Mouse (Mus musculus): ENCODE measurements around the gene Tln2. TPM values are rescaled to one million over a fixed set of nuclear protein-coding genes. Genes with fewer than 3 reads are reported as not detected.
A peak's percentile ranks its signal among the peaks of the same experiment; 100 is the strongest.

Tln2 gene
- total RNA-seq, 1 experiment = 20.2 TPM

DNA sequence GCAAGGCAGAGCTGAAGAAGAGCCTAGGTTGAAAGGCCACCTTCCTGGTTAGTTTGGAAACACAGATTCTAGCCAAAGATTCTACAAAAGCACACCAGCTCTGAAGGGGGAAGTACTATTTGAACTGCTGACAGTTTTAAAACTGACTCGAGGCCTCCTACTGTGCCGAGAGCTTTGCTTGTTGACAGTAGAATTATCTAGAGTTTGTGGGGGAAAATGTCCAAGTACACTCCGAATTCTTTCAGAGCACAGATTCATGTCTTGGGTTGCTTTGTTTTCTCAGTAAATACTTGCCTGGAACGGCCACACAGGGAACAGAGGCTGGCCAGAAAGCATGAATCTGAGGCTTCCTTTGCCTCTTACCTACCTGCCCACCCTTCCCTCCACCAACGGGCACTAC, 179.4 kb downstream of the Tln2 start:
- in situ Hi-C loops (cut with MboI; ENCODE audit: low sequenced_read_pairs in 2 of 2, unreplicated experiment in 2 of 2) = no loop called here
- TF ChIP-seq ZNF384 (IDR thresholded peaks at IDR 0.05; ENCODE audit: low read depth, low read length) (no peak), ZC3H11A (IDR thresholded peaks at IDR 0.05; ENCODE audit: borderline replicate concordance, low read depth, low read length) (no peak), CHD2 (IDR thresholded peaks at IDR 0.05; ENCODE audit: low read depth, low read length) (no peak), MAFK (IDR thresholded peaks at IDR 0.05; ENCODE audit: insufficient read depth, low read depth, low read length) (no peak), HCFC1 (IDR thresholded peaks at IDR 0.05; ENCODE audit: borderline replicate concordance, insufficient read depth, low read length) (no peak)
- no peak for DNase-seq (ENCODE audit: low read depth, low spot score)
- Histone ChIP-seq H3K9ac (ENCODE audit: insufficient read depth, low read depth, low read length, poor library complexity, severe bottlenecking) (no peak overlapping the region), H3K9me3 (ENCODE audit: control insufficient read depth, insufficient read depth, low read depth, low read length) (no peaks in the 10 kb centered on the region), H3K27ac (ENCODE audit: insufficient read depth, low read depth, low read length, poor library complexity, severe bottlenecking) (no peak overlapping the region), H3K4me1 (ENCODE audit: control insufficient read depth in 2 of 2, insufficient read depth in 2 of 2, low read length in 2 of 2, poor library complexity in 1 of 2) (no peaks in the 10 kb centered on the region), H3K36me3 (ENCODE audit: control insufficient read depth, insufficient read depth, low read length, poor library complexity, severe bottlenecking) (no peaks in the 10 kb centered on the region; the same call in 1 of the 2 replicates), H3K4me3 (ENCODE audit: insufficient read depth in 1 of 2, low read depth in 1 of 2, low read length in 2 of 2, poor library complexity in 1 of 2, severe bottlenecking in 1 of 2) (no peak overlapping the region)

DNA sequence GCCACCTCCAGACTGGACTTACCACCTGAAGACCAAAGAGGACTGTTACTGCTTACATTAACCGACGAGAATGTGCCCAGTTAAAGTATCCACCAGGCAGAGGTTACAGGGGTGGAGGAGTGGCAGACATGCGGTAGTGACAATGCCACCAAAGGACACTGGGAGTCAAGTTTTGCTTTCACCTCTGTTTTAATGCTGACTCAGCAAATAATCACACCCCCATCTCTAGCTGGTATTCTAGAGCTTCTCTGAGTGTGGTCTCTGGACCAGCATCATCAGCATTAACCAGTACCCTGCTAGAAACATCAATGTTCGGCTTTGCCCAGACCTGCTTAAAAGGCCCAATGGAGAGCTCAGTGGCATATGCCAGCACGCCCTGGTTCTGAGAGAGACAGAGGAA, 180.7 kb downstream of the Tln2 start:
- peak; percentile 99 for TF ChIP-seq MAFK (IDR thresholded peaks at IDR 0.05; ENCODE audit: insufficient read depth, low read depth, low read length)
- TF ChIP-seq CHD2 (IDR thresholded peaks at IDR 0.05; ENCODE audit: low read depth, low read length) = no peak
- TF ChIP-seq HCFC1 (IDR thresholded peaks at IDR 0.05; ENCODE audit: borderline replicate concordance, insufficient read depth, low read length) = no peak
- TF ChIP-seq ZC3H11A (IDR thresholded peaks at IDR 0.05; ENCODE audit: borderline replicate concordance, low read depth, low read length) = no peak
- TF ChIP-seq ZNF384 (IDR thresholded peaks at IDR 0.05; ENCODE audit: low read depth, low read length) = no peak
- Histone ChIP-seq H3K27ac (ENCODE audit: insufficient read depth, low read depth, low read length, poor library complexity, severe bottlenecking) (no peak overlapping the region), H3K9ac (ENCODE audit: insufficient read depth, low read depth, low read length, poor library complexity, severe bottlenecking) (no peak overlapping the region), H3K9me3 (ENCODE audit: control insufficient read depth, insufficient read depth, low read depth, low read length) (no peaks in the 10 kb centered on the region), H3K4me3 (ENCODE audit: insufficient read depth in 1 of 2, low read depth in 1 of 2, low read length in 2 of 2, poor library complexity in 1 of 2, severe bottlenecking in 1 of 2) (no peak overlapping the region), H3K4me1 (ENCODE audit: control insufficient read depth in 2 of 2, insufficient read depth in 2 of 2, low read length in 2 of 2, poor library complexity in 1 of 2) (no peaks in the 10 kb centered on the region), H3K36me3 (ENCODE audit: control insufficient read depth, insufficient read depth, low read length, poor library complexity, severe bottlenecking) (no peaks in the 10 kb centered on the region)
- DNase-seq (ENCODE audit: low read depth, low spot score) = no peak
- in situ Hi-C loops (cut with MboI; ENCODE audit: low sequenced_read_pairs in 2 of 2, unreplicated experiment in 2 of 2) = no loop called here

- TF ChIP-seq HCFC1 (IDR thresholded peaks at IDR 0.05; ENCODE audit: borderline replicate concordance, insufficient read depth, low read length) (no peak), CHD2 (IDR thresholded peaks at IDR 0.05; ENCODE audit: low read depth, low read length) (no peak), ZC3H11A (IDR thresholded peaks at IDR 0.05; ENCODE audit: borderline replicate concordance, low read depth, low read length) (no peak), MAFK (IDR thresholded peaks at IDR 0.05; ENCODE audit: insufficient read depth, low read depth, low read length) (no peak), ZNF384 (IDR thresholded peaks at IDR 0.05; ENCODE audit: low read depth, low read length) (no peak)
- H3K4me1 ChIP-seq (ENCODE audit: control insufficient read depth in 2 of 2, insufficient read depth in 2 of 2, low read length in 2 of 2, poor library complexity in 1 of 2) = 0 out of 4 replicates have a peak, but pooled peaks cover 0 to 2% of the 10 kb centered on the region in 2 experiments
- in situ Hi-C loops (cut with MboI; ENCODE audit: low sequenced_read_pairs in 2 of 2, unreplicated experiment in 2 of 2) = no loop called here
Observed at GRCm38 (mm10) chr9:67368078-67368477, 191.4 kb downstream of the Tln2 start.

GRCm38 (mm10) chr9:67362511-67362910, 197.0 kb downstream of the Tln2 start:
- Histone ChIP-seq H3K9ac (ENCODE audit: insufficient read depth, low read depth, low read length, poor library complexity, severe bottlenecking) (no peak overlapping the region), H3K4me1 (ENCODE audit: control insufficient read depth in 2 of 2, insufficient read depth in 2 of 2, low read length in 2 of 2, poor library complexity in 1 of 2) (peaks cover 5 to 8% of the 10 kb centered on the region in 2 experiments; a peak in 2 of 4 replicates), H3K9me3 (ENCODE audit: control insufficient read depth, insufficient read depth, low read depth, low read length) (no peaks in the 10 kb centered on the region), H3K36me3 (ENCODE audit: control insufficient read depth, insufficient read depth, low read length, poor library complexity, severe bottlenecking) (peaks cover 3% of the 10 kb centered on the region; the same call in 1 of the 2 replicates), H3K27ac (ENCODE audit: insufficient read depth, low read depth, low read length, poor library complexity, severe bottlenecking) (no peak overlapping the region), H3K4me3 (ENCODE audit: insufficient read depth in 1 of 2, low read depth in 1 of 2, low read length in 2 of 2, poor library complexity in 1 of 2, severe bottlenecking in 1 of 2) (no peak overlapping the region)
- TF ChIP-seq ZC3H11A (IDR thresholded peaks at IDR 0.05; ENCODE audit: borderline replicate concordance, low read depth, low read length) (no peak), HCFC1 (IDR thresholded peaks at IDR 0.05; ENCODE audit: borderline replicate concordance, insufficient read depth, low read length) (no peak), ZNF384 (IDR thresholded peaks at IDR 0.05; ENCODE audit: low read depth, low read length) (no peak), CHD2 (IDR thresholded peaks at IDR 0.05; ENCODE audit: low read depth, low read length) (no peak)
- DNase-seq (ENCODE audit: low read depth, low spot score) = no peak
- in situ Hi-C loops (cut with MboI; ENCODE audit: low sequenced_read_pairs in 2 of 2, unreplicated experiment in 2 of 2) = no loop called here

More at GRCm38 (mm10) chr9:67368078-67368477, 191.4 kb downstream of the Tln2 start:
- no peak overlapping the region for H3K9ac ChIP-seq (ENCODE audit: insufficient read depth, low read depth, low read length, poor library complexity, severe bottlenecking)
- H3K27ac ChIP-seq (ENCODE audit: insufficient read depth, low read depth, low read length, poor library complexity, severe bottlenecking) = no peak overlapping the region
- H3K4me3 ChIP-seq (ENCODE audit: insufficient read depth in 1 of 2, low read depth in 1 of 2, low read length in 2 of 2, poor library complexity in 1 of 2, severe bottlenecking in 1 of 2) = no peak overlapping the region
- no peaks in the 10 kb centered on the region; the same call in 1 of the 2 replicates for H3K36me3 ChIP-seq (ENCODE audit: control insufficient read depth, insufficient read depth, low read length, poor library complexity, severe bottlenecking)
- no peak for DNase-seq (ENCODE audit: low read depth, low spot score)
- no peaks in the 10 kb centered on the region for H3K9me3 ChIP-seq (ENCODE audit: control insufficient read depth, insufficient read depth, low read depth, low read length)

- H3K9me3 ChIP-seq (ENCODE audit: control insufficient read depth, insufficient read depth, low read depth, low read length) = no peaks in the 10 kb centered on the region
- H3K4me1 ChIP-seq (ENCODE audit: control insufficient read depth in 2 of 2, insufficient read depth in 2 of 2, low read length in 2 of 2, poor library complexity in 1 of 2) = peaks cover 5 to 8% of the 10 kb centered on the region in 2 experiments; a peak in 2 of 4 replicates
- peaks cover 3% of the 10 kb centered on the region; the same call in 1 of the 2 replicates for H3K36me3 ChIP-seq (ENCODE audit: control insufficient read depth, insufficient read depth, low read length, poor library complexity, severe bottlenecking)
- no peak overlapping the region for H3K9ac ChIP-seq (ENCODE audit: insufficient read depth, low read depth, low read length, poor library complexity, severe bottlenecking)
- H3K27ac ChIP-seq (ENCODE audit: insufficient read depth, low read depth, low read length, poor library complexity, severe bottlenecking) = no peak overlapping the region
- DNase-seq (ENCODE audit: low read depth, low spot score) = no peak
- in situ Hi-C loops (cut with MboI; ENCODE audit: low sequenced_read_pairs in 2 of 2, unreplicated experiment in 2 of 2) = no loop called here
- no peak for TF ChIP-seq CHD2 (IDR thresholded peaks at IDR 0.05; ENCODE audit: low read depth, low read length)
- no peak overlapping the region for H3K4me3 ChIP-seq (ENCODE audit: insufficient read depth in 1 of 2, low read depth in 1 of 2, low read length in 2 of 2, poor library complexity in 1 of 2, severe bottlenecking in 1 of 2)
Observed at GRCm38 (mm10) chr9:67362053-67362452, 197.4 kb downstream of the Tln2 start.

Data from ES-E14 (cell line).